Mouse (Mus musculus) C2C12 (cell line): ENCODE measurements at regions not wholly inside any gene's neighbourhood (a gene's known extent, or its start where the extent isn't known, plus 50 kb on each side); places are given as distances from the start of the nearest gene placed in this dataset.

Experiments used
- H3K27me3 ChIP-seq: one replicate; pipeline ENCODE4 v1.6.1; 2011; ENCODE audit not compliant: control insufficient read depth, insufficient read depth, insufficient read length
- H3K36me3 ChIP-seq: one replicate; pipeline ENCODE4 v1.6.1; 2011; ENCODE audit not compliant: control insufficient read depth, insufficient read depth
- H3K4me3 ChIP-seq: one replicate; pipeline ENCODE4 v1.5.1; 2011; ENCODE audit warnings: mild to moderate bottlenecking, control low read depth; ENCODE audit not compliant: poor library complexity, insufficient read depth, severe bottlenecking
- H3K79me2 ChIP-seq: one replicate; pipeline ENCODE4 v1.6.1; 2011; ENCODE audit not compliant: control insufficient read depth, insufficient read depth
- H3K79me3 ChIP-seq: one replicate; pipeline ENCODE4 v1.6.1; 2011; ENCODE audit warnings: low read depth, control low read depth
- H3ac ChIP-seq: one replicate; pipeline ENCODE3; 2011; ENCODE audit warnings: low read depth; ENCODE audit not compliant: control insufficient read depth, insufficient read length
- CEBPB ChIP-seq: IDR thresholded peaks from one replicate; pipeline ENCODE4 v1.6.1; 2011; ENCODE audit warnings: low read depth, mild to moderate bottlenecking, control low read depth, moderate library complexity
- CTCF ChIP-seq: IDR thresholded peaks from one replicate; pipeline ENCODE4 v1.5.1; 2011; ENCODE audit not compliant: control insufficient read depth, insufficient read depth, insufficient read length
- FOSL1 ChIP-seq: IDR thresholded peaks from one replicate; pipeline ENCODE4 v1.8.0; 2011; ENCODE audit warnings: mild to moderate bottlenecking, low read length; ENCODE audit not compliant: poor library complexity, insufficient read depth, severe bottlenecking
- MAX ChIP-seq: IDR thresholded peaks from one replicate; pipeline ENCODE4 v1.6.1; 2011; ENCODE audit warnings: mild to moderate bottlenecking, control low read depth
- MYOD1 ChIP-seq: IDR thresholded peaks from one replicate; pipeline ENCODE4 v1.6.1; 2011; ENCODE audit warnings: low read depth; ENCODE audit not compliant: control insufficient read depth, insufficient read length
- MYOG ChIP-seq: IDR thresholded peaks from one replicate; pipeline ENCODE4 v1.6.1; 2011; ENCODE audit not compliant: control insufficient read depth, insufficient read length; ENCODE audit errors: extremely low read depth
- USF1 ChIP-seq: IDR thresholded peaks from one replicate; pipeline ENCODE4 v1.6.1; 2011; ENCODE audit warnings: low read depth, mild to moderate bottlenecking, control low read depth, moderate library complexity

DNA sequence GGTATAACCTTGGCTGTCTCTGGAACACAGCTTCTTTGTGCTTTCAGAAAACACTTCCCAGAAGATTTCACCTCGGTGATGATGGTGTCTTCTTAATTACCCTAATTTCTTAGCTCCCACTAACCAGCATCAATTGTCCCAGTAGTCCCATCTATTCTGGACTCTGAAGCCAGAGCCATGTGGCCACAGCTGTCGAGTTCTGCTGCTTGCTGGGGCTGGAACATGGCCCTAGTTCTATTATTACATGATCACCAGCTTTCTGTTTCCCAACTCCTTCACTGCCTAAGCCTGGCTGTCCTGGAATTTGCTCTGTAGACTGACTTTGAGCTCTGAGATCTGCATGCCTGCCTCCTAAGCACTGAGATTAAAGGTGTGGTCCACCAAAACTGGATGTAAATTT lies 145.6 kb upstream of the Samsn1 start:
- Histone ChIP-seq H3K27me3 (no peaks in the 10 kb centered on the region), H3K4me3 (no peak overlapping the region), H3K36me3 (no peaks in the 10 kb centered on the region), H3K79me2 (no peaks in the 10 kb centered on the region), H3K79me3 (no peaks in the 10 kb centered on the region), H3ac (no peak overlapping the region)
- no peak for TF ChIP-seq USF1
- no peak for TF ChIP-seq MYOD1
- no peak for TF ChIP-seq CEBPB
- TF ChIP-seq MAX = no peak
- no peak for TF ChIP-seq CTCF
- TF ChIP-seq MYOG = no peak
- no peak for TF ChIP-seq FOSL1

DNA sequence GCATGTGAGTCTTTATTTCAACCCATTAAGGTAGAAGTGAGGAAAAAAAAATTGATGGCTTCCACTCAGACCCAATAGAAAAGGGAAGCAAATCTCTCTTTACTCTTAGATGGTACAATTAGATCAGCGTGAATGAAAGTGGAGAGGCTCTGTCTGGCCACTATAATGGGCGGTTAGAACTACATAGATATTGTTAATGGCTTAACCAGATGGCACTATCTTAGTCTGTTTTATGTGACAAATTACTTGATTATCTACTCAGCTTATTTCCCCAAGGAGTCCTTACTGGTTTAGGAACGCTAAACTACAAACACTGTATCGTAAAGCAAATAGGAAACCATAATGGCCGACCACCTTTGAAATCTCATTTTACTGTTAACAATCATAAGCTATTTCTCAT lies 138.8 kb upstream of the Samsn1 start:
- H3K4me3 ChIP-seq = no peak overlapping the region
- no peak for TF ChIP-seq USF1
- no peak for TF ChIP-seq MAX
- no peak for TF ChIP-seq MYOG
- TF ChIP-seq CEBPB = no peak
- TF ChIP-seq MYOD1 = no peak
- TF ChIP-seq CTCF = no peak
- TF ChIP-seq FOSL1 = no peak
- H3K79me2 ChIP-seq = no peaks in the 10 kb centered on the region
- no peak overlapping the region for H3ac ChIP-seq
- no peaks in the 10 kb centered on the region for H3K36me3 ChIP-seq
- no peaks in the 10 kb centered on the region for H3K27me3 ChIP-seq
- H3K79me3 ChIP-seq = no peaks in the 10 kb centered on the region

DNA sequence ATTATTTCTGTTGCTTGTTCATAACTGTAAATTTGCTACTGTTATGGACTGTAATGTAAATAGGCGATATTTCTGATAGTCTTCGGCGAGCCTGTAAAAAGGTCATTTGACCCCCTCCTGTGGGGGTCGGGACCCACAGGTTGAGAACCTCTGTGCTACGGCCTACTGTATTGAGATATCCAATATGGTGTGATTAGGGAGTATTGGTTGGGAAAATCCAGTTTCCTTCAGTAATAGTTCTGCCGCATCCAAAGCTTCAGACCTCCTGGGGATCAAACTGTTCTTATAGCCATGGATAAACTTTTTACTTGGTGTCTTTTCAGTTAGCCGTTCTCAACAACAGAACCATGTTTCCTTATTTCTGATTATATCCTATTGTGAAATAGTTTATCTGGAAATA lies 136.5 kb upstream of the Samsn1 start:
- H3K79me2 ChIP-seq = no peaks in the 10 kb centered on the region
- no peak for TF ChIP-seq FOSL1
- no peak for TF ChIP-seq CTCF
- TF ChIP-seq MYOG = no peak
- TF ChIP-seq USF1 = no peak
- no peaks in the 10 kb centered on the region for H3K36me3 ChIP-seq
- no peaks in the 10 kb centered on the region for H3K27me3 ChIP-seq
- H3K79me3 ChIP-seq = no peaks in the 10 kb centered on the region
- H3K4me3 ChIP-seq = no peak overlapping the region
- H3ac ChIP-seq = no peak overlapping the region

DNA sequence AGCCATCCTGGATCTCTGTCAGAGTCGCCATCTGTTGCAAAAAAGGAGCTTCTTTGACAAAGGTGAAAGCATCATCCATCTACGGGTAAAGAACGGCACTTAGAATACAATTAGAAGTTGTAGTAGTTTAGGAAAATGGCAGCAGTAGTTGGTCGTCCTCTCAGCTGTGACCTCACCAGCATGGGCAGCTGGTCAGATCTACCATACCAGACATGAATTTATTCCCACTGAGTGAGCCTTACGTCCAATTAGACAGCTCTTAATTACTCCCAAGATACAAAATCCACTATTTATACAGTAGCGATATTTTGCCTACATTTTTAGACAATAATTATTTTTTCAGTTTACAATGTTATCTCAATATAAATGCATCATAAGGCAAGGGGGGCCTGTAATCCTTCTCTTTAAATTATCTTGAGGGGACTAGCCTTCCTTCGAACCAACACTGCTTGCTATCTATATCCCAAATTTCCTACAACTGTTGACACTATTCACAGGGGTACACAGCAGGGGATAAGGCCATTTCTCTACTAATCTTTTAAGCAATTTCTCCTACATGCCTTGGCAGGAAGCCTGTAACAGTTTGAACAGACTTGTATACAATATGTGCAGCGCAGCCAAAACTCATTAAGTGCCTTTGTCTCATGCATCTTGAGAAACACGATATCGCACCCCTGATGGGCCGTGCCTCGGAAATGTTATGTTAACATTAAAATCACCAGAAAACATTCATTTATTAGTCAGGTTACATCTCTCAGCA lies 131.9 kb upstream of the Samsn1 start:
- H3K4me3 ChIP-seq = no peak overlapping the region
- H3ac ChIP-seq = no peak overlapping the region
- H3K36me3 ChIP-seq = no peaks in the 10 kb centered on the region
- TF ChIP-seq MAX = no peak
- no peak for TF ChIP-seq MYOD1
- TF ChIP-seq MYOG = no peak
- no peak for TF ChIP-seq FOSL1
- no peak for TF ChIP-seq CTCF
- TF ChIP-seq CEBPB = no peak
- TF ChIP-seq USF1 = no peak
- no peaks in the 10 kb centered on the region for H3K79me3 ChIP-seq
- H3K27me3 ChIP-seq = no peaks in the 10 kb centered on the region
- H3K79me2 ChIP-seq = no peaks in the 10 kb centered on the region

DNA sequence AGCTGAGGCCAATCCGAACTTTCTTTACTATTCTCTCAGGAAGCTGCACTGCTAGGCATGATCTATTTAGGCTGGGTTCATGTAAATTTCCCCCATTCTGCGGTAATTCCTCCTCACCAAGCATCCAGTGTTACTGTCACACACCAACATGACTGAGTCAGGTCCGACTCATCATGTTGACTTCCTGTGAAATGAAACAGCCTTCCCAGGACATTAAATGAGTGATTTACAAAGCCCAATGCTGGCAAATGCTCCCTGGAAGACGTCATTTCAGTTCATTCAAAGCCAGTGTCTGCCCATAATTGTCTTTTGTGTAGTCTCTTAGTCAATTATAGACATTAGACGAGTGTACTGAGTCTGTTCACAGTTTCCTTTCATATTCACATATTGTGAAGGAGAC lies 127.5 kb upstream of the Samsn1 start:
- no peaks in the 10 kb centered on the region for H3K27me3 ChIP-seq
- no peak overlapping the region for H3ac ChIP-seq
- H3K4me3 ChIP-seq = no peak overlapping the region
- no peak for TF ChIP-seq CTCF
- TF ChIP-seq USF1 = no peak
- no peak for TF ChIP-seq MAX
- no peak for TF ChIP-seq MYOD1
- TF ChIP-seq CEBPB = no peak
- TF ChIP-seq FOSL1 = no peak
- TF ChIP-seq MYOG = no peak
- no peaks in the 10 kb centered on the region for H3K79me3 ChIP-seq
- no peaks in the 10 kb centered on the region for H3K79me2 ChIP-seq
- no peaks in the 10 kb centered on the region for H3K36me3 ChIP-seq

DNA sequence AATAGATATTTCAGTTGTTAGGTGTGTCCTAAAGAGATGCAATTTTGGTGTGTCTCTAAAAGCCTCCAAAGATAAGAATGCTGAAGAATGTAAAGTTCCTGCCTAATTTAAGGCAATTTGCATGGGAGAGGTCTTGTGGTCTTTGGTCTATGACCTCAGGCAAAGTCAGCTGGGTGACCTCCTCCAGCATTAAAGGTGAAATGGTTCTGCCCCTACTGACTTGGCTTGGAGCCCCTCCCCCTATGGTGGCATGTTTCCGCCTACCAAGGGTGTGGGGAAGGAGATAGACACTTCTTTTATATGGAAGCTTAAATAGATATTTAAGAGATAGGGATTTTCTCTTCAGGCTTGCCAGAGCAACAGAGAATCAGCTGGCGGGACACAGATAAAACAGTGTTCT lies 111.8 kb upstream of the Samsn1 start:
- Histone ChIP-seq H3ac (no peak overlapping the region), H3K27me3 (no peaks in the 10 kb centered on the region), H3K79me3 (no peaks in the 10 kb centered on the region), H3K4me3 (no peak overlapping the region), H3K79me2 (no peaks in the 10 kb centered on the region), H3K36me3 (no peaks in the 10 kb centered on the region)
- no peak for TF ChIP-seq FOSL1
